Comparison of ENCODE assay signal across 8 mouse cellular contexts in the genomic region with DNA sequence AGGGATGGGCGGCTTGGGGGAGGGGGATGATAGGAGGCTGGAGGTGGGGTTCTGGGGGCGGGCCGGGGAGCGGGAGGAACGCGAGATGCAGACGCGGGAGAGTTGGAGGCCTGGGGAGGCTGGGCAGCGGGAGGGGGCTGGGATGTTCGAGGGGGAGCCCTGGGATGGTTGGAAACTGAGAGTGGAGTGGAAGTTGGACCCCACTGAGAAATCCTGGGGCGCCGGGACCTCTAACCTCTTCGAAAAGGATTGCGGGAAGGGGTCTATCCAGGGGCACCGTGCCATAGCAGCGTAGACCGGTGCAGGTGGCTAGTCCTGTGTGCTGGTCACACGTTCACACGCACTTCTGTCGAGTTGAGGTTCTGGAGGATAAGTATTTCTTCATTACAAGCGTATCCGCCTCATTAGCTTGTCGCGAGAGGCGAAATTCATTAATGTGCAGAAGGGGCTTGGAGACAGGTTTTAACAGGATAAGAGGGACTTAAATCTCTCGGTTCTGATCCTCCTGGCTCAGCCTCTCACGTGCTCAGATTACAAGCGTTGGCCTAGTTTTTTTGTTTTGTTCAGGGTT. TPM values are rescaled to one million over a fixed set of nuclear protein-coding genes. Genes with fewer than 3 reads are reported as not detected.
DNase-seq lines count a peak whose midpoint lies in the region; ATAC-seq and TF ChIP-seq lines count a peak whose summit lies in the region.

No protein-coding gene starts in this region.

- peak overlapping the region; percentile 73 for H3K9ac ChIP-seq in forebrain, embryonic 11.5 days (ENCODE audit: low read length)
- H3K9ac ChIP-seq in liver, embryonic 13.5 days: peak overlapping the region; percentile 84

- peak overlapping the region; percentile 70 for H3K27ac ChIP-seq in left cerebral cortex, adult 2 months
- H3K27ac ChIP-seq in forebrain, embryonic 11.5 days (ENCODE audit: low read depth, low read length): no peak overlapping the region
- H3K27ac ChIP-seq in liver, embryonic 13.5 days: peak overlapping the region; percentile 72

- intact Hi-C loops in left cerebral cortex, adult 2 months (cut with DNase I): loop anchor here (1.0 to 5.0 kb wide), 5 partner anchors 16 to 190 kb away; a partner anchor contains a TSS
- intact Hi-C loops in left cerebral cortex, postnatal 14 days (cut with DNase I): loop anchor here (1.0 to 5.0 kb wide), 3 partner anchors 16 to 1090 kb away; a partner anchor contains a TSS
- intact Hi-C loops in left cerebral cortex, postnatal 10 days (cut with DNase I): loop anchor here (5.0 to 10.0 kb wide), 2 partner anchors 45 to 1088 kb away; a partner anchor contains a TSS

- ATAC-seq in Patski: peak; percentile 14
- peak; percentile 51 for ATAC-seq in forebrain, embryonic 11.5 days (replicated peaks; ENCODE audit: low FRiP score)
- ATAC-seq in liver, embryonic 13.5 days (ENCODE audit: low read depth): peak; percentile 3

- no peaks in the 10 kb centered on the region for H3K9me3 ChIP-seq in forebrain, embryonic 11.5 days (ENCODE audit: control insufficient read depth, low read length)
- no peaks in the 10 kb centered on the region for H3K9me3 ChIP-seq in liver, embryonic 13.5 days (replicated peaks)

- H3K36me3 ChIP-seq in forebrain, embryonic 11.5 days (ENCODE audit: control insufficient read depth, insufficient read depth, low read length): no peaks in the 10 kb centered on the region
- H3K36me3 ChIP-seq in liver, embryonic 13.5 days: peaks cover 11% of the 10 kb centered on the region; the same call in 1 of the 2 replicates

- POLR2A ChIA-PET in Patski (lab: Charles Lee): interaction anchor here (0.8 to 1.4 kb wide), 3 partner anchors 17 to 21 kb away, joined by 3 to 5 read pairs (median 4); a partner anchor contains a TSS

- in situ Hi-C loops in Patski (cut with MboI; ENCODE audit: low pct_unique_long_range_greater_than_20kb): loop anchor here (5.0 to 25.0 kb wide), 2 partner anchors 45 to 1110 kb away; a partner anchor contains a TSS

- no peak for TF ChIP-seq CTCF in left cerebral cortex, adult 2 months (IDR thresholded peaks at IDR 0.05)
- no peak for TF ChIP-seq CTCF in Patski (IDR thresholded peaks at IDR 0.05)

- peak in 1 of 2 experiments; percentile 31 for DNase-seq in left cerebral cortex, adult 2 months (ENCODE audit: extremely low spot score in 1 of 2, low spot score in 2 of 2)
- no peak for DNase-seq in left cerebral cortex, postnatal 14 days (ENCODE audit: low spot score in 2 of 2)
- DNase-seq in Patski (ENCODE audit: low read depth, low spot score): no peak
- DNase-seq in forebrain, embryonic 11.5 days (ENCODE audit: low spot score): no peak
- no peak for DNase-seq in liver, embryonic 13.5 days
- no peak for DNase-seq in urinary bladder, postnatal 4 days (ENCODE audit: low spot score in 2 of 2)
- DNase-seq in kidney, adult 18-20 months: no peak
- no peak for DNase-seq in left cerebral cortex, postnatal 10 days (ENCODE audit: extremely low spot score in 1 of 2, low spot score in 2 of 2)

- H3K27me3 ChIP-seq in Patski: no peaks in the 10 kb centered on the region
- no peaks in the 10 kb centered on the region for H3K27me3 ChIP-seq in forebrain, embryonic 11.5 days (ENCODE audit: control insufficient read depth, insufficient read depth, low read length)
- no peaks in the 10 kb centered on the region for H3K27me3 ChIP-seq in liver, embryonic 13.5 days

- H3K4me1 ChIP-seq in forebrain, embryonic 11.5 days (replicated peaks; ENCODE audit: control insufficient read depth, insufficient read depth, low read length): no peaks in the 10 kb centered on the region
- H3K4me1 ChIP-seq in liver, embryonic 13.5 days (replicated peaks): peaks cover 49% of the 10 kb centered on the region

- CTCF ChIA-PET in Patski (lab: Charles Lee): interaction anchor here (1.1 to 7.3 kb wide), 6 partner anchors 12 to 49 kb away, joined by 3 to 47 read pairs (median 5); no protein-coding TSS in a partner anchor

- H3K4me2 ChIP-seq in forebrain, embryonic 11.5 days (ENCODE audit: low read depth, low read length, severe bottlenecking): peak overlapping the region; percentile 67
- peak overlapping the region; percentile 89 for H3K4me2 ChIP-seq in liver, embryonic 13.5 days

- WGBS in forebrain, embryonic 11.5 days: under 1% methylated on average over 28 of the region's 28 CpGs
- 2% methylated on average over 28 of the region's 28 CpGs for WGBS in liver, embryonic 13.5 days (ENCODE audit: insufficient replicate concordance)

- H3K4me3 ChIP-seq in left cerebral cortex, adult 2 months: peak overlapping the region; percentile 62
- H3K4me3 ChIP-seq in forebrain, embryonic 11.5 days (ENCODE audit: low read depth, low read length): peak overlapping the region; percentile 68
- H3K4me3 ChIP-seq in liver, embryonic 13.5 days (replicated peaks): peak overlapping the region; percentile 73

RNA-seq across cellular contexts. Expression of a gene that starts 0.7 kb away (rescaled TPM):
- 10 to 100 TPM; 62.0 to 66.7 TPM for total RNA-seq in left cerebral cortex, adult 2 months (2021)
- 10 to 100 TPM; 51.0 to 58.8 TPM for total RNA-seq in left cerebral cortex, postnatal 14 days (2021)
- 30.6 TPM for polyA plus RNA-seq in Patski (2021)
- 73.9 and 82.4 TPM in 2 replicates for polyA plus RNA-seq in forebrain, embryonic 11.5 days (2014; fragmentation: Nextera tagmentation; extraction: Ambion mirVana)
- polyA plus RNA-seq in liver, embryonic 13.5 days (2015; fragmentation: Nextera tagmentation; extraction: Ambion mirVana): 19.6 and 21.0 TPM in 2 replicates
- total RNA-seq in left cerebral cortex, postnatal 10 days (2021): 10 to 100 TPM; 54.8 to 64.3 TPM

RNA-seq across cellular contexts. Expression of a gene that starts 17.0 kb away (rescaled TPM):
- 10 to 100 TPM; 27.8 to 30.2 TPM for total RNA-seq in left cerebral cortex, adult 2 months (2021)
- total RNA-seq in left cerebral cortex, postnatal 14 days (2021): 10 to 100 TPM; 26.9 to 29.1 TPM
- 31.1 TPM for polyA plus RNA-seq in Patski (2021)
- 11.2 and 12.3 TPM in 2 replicates for polyA plus RNA-seq in forebrain, embryonic 11.5 days (2014; fragmentation: Nextera tagmentation; extraction: Ambion mirVana)
- 9.9 and 12.0 TPM in 2 replicates for polyA plus RNA-seq in liver, embryonic 13.5 days (2015; fragmentation: Nextera tagmentation; extraction: Ambion mirVana)
- 10 to 100 TPM; 26.1 to 27.2 TPM for total RNA-seq in left cerebral cortex, postnatal 10 days (2021)

RNA-seq across cellular contexts. Expression of a gene that starts 24.1 kb away (rescaled TPM):
- total RNA-seq in left cerebral cortex, adult 2 months (2021): not detected
- not detected for total RNA-seq in left cerebral cortex, postnatal 14 days (2021)
- not detected for polyA plus RNA-seq in Patski (2021)
- polyA plus RNA-seq in forebrain, embryonic 11.5 days (2014; fragmentation: Nextera tagmentation; extraction: Ambion mirVana): not detected in 2 replicates
- not detected in 2 replicates for polyA plus RNA-seq in liver, embryonic 13.5 days (2015; fragmentation: Nextera tagmentation; extraction: Ambion mirVana)
- total RNA-seq in left cerebral cortex, postnatal 10 days (2021): not detected

RNA-seq across cellular contexts. Expression of a gene that starts 49.3 kb away (rescaled TPM):
- not detected for total RNA-seq in left cerebral cortex, adult 2 months (2021)
- total RNA-seq in left cerebral cortex, postnatal 14 days (2021): not detected
- polyA plus RNA-seq in Patski (2021): not detected
- polyA plus RNA-seq in forebrain, embryonic 11.5 days (2014; fragmentation: Nextera tagmentation; extraction: Ambion mirVana): not detected in 2 replicates
- polyA plus RNA-seq in liver, embryonic 13.5 days (2015; fragmentation: Nextera tagmentation; extraction: Ambion mirVana): not detected in 2 replicates
- total RNA-seq in left cerebral cortex, postnatal 10 days (2021): not detected
